Mouse (Mus musculus) ES-Bruce4 (cell line): Measurements from ENCODE around the gene Ttc30b. TPM values are rescaled to one million over a fixed set of nuclear protein-coding genes. Genes with fewer than 3 reads are reported as not detected.
"Not testable (repeated sequence)": the region's sequence is repeated elsewhere in the genome, so short reads cannot be mapped to it uniquely, and the experiment has no call there.

Source experiments
- H3K27ac ChIP-seq: 2 replicates; pipeline ENCODE4 v1.5.1; 2012; ENCODE audit warnings: low read length, inconsistent platforms; ENCODE audit not compliant: insufficient read depth
- H3K27me3 ChIP-seq: 2 replicates; pipeline ENCODE4 v1.6.1; 2012; ENCODE audit warnings: mild to moderate bottlenecking, low read length, inconsistent platforms; ENCODE audit not compliant: control insufficient read depth, poor library complexity, insufficient read depth, severe bottlenecking
- H3K36me3 ChIP-seq: 2 replicates; pipeline ENCODE4 v1.6.1; 2012; ENCODE audit warnings: inconsistent platforms, mild to moderate bottlenecking, low read length, moderate library complexity; ENCODE audit not compliant: control insufficient read depth, poor library complexity, insufficient read depth, severe bottlenecking
- H3K4me1 ChIP-seq: one replicate; pipeline ENCODE4 v1.8.1; 2011; ENCODE audit warnings: low read length; ENCODE audit not compliant: control insufficient read depth, insufficient read depth
- H3K4me3 ChIP-seq: 2 replicates; pipeline ENCODE4 v1.5.1; 2011; ENCODE audit warnings: low read depth, mild to moderate bottlenecking, low read length
- H3K9ac ChIP-seq: 2 replicates; pipeline ENCODE4 v1.6.1; 2012; ENCODE audit warnings: low read depth, mild to moderate bottlenecking, inconsistent platforms; ENCODE audit not compliant: poor library complexity, severe bottlenecking
- H3K9me3 ChIP-seq: replicated peaks from 2 replicates; pipeline ENCODE4 v1.6.1; 2012; ENCODE audit warnings: mild to moderate bottlenecking, low read length, inconsistent platforms; ENCODE audit not compliant: control insufficient read depth, poor library complexity, insufficient read depth, severe bottlenecking
- CTCF ChIP-seq: IDR thresholded peaks from one replicate; pipeline ENCODE4 v1.8.1; 2011; ENCODE audit warnings: low read depth, low read length
- EP300 ChIP-seq: IDR thresholded peaks from 2 replicates; pipeline ENCODE4 v1.6.1; 2011; ENCODE audit warnings: low read depth, low read length; ENCODE audit not compliant: insufficient read depth
- POLR2A ChIP-seq: IDR thresholded peaks from one replicate; pipeline ENCODE4 v1.8.1; 2011; ENCODE audit warnings: low read length; ENCODE audit not compliant: insufficient read depth
- polyA plus RNA-seq: library from polyadenylated mRNA; stranded (reverse); fragments of >200 nt; gene quantifications from 2 replicates; pipeline ENCODE4 v1.2.4, GENCODE M21; 2011; ENCODE audit warnings: low read depth; ENCODE audit not compliant: missing spikeins, insufficient read depth, insufficient read length

Ttc30b gene
- polyA plus RNA-seq, 1 experiment, result 0.87 TPM

- not testable (repeated sequence) for H3K9ac ChIP-seq, H3K36me3 ChIP-seq, H3K27ac ChIP-seq, H3K9me3 ChIP-seq, H3K4me1 ChIP-seq, H3K27me3 ChIP-seq
- H3K4me3 ChIP-seq, result peak within 1 kb of the TSS; percentile 43; the same call in 1 of the 2 replicates
These were observed 39.5 kb upstream of the Ttc30b start, which contains the start of gene Ttc30a2 for GRCm38 (mm10) chr2:75977752-75978368. Gene Ttc30a2 (minus strand): TSS chr2:75978170.

- H3K27me3 ChIP-seq, H3K36me3 ChIP-seq: not testable (repeated sequence)
These were observed 37.7 kb upstream of the Ttc30b start for GRCm38 (mm10) chr2:75976070-75976469.

GRCm38 (mm10) chr2:75974131-75974530 is 35.7 kb upstream of the Ttc30b start:
- H3K27ac ChIP-seq, result no peak overlapping the region
- H3K9me3 ChIP-seq, result no peaks in the 10 kb centered on the region
- H3K4me3 ChIP-seq, result no peak overlapping the region
- no peaks in the 10 kb centered on the region for H3K27me3 ChIP-seq
- H3K36me3 ChIP-seq, result no peaks in the 10 kb centered on the region
- no peaks in the 10 kb centered on the region for H3K4me1 ChIP-seq
- TF ChIP-seq CTCF (no peak), EP300 (no peak), POLR2A (no peak)
- H3K9ac ChIP-seq, result no peak overlapping the region

More at GRCm38 (mm10) chr2:75976070-75976469, 37.7 kb upstream of the Ttc30b start:
- not testable (repeated sequence) for H3K9me3 ChIP-seq, H3K9ac ChIP-seq, H3K27ac ChIP-seq, H3K4me3 ChIP-seq, H3K4me1 ChIP-seq

GRCm38 (mm10) chr2:75964972-75965371 is 26.6 kb upstream of the Ttc30b start:
- H3K4me3 ChIP-seq, result no peak overlapping the region
- peaks cover 5% of the 10 kb centered on the region for H3K4me1 ChIP-seq
- no peaks in the 10 kb centered on the region for H3K9me3 ChIP-seq
- H3K9ac ChIP-seq, result 0 out of 2 replicates have a peak overlapping the region, but pooled peaks have one; percentile 5
- no peaks in the 10 kb centered on the region for H3K27me3 ChIP-seq
- no peak for TF ChIP-seq POLR2A
- TF ChIP-seq EP300, result no peak
- TF ChIP-seq CTCF, result no peak
- no peaks in the 10 kb centered on the region for H3K36me3 ChIP-seq
- H3K27ac ChIP-seq, result no peak overlapping the region

- TF ChIP-seq CTCF (peak; percentile 74), POLR2A (no peak)
- Histone ChIP-seq H3K4me3 (no peak overlapping the region), H3K27ac (no peak overlapping the region), H3K36me3 (no peaks in the 10 kb centered on the region), H3K9me3 (no peaks in the 10 kb centered on the region), H3K9ac (0 out of 2 replicates have a peak overlapping the region, but pooled peaks have one; percentile 5), H3K4me1 (peaks cover 5% of the 10 kb centered on the region), H3K27me3 (no peaks in the 10 kb centered on the region)
These were observed 26.1 kb upstream of the Ttc30b start for GRCm38 (mm10) chr2:75964512-75964911.

GRCm38 (mm10) chr2:75964051-75964450 is 25.7 kb upstream of the Ttc30b start:
- Histone ChIP-seq H3K4me1 (peaks cover 5% of the 10 kb centered on the region), H3K27ac (no peak overlapping the region), H3K9me3 (no peaks in the 10 kb centered on the region), H3K4me3 (no peak overlapping the region), H3K27me3 (no peaks in the 10 kb centered on the region), H3K36me3 (no peaks in the 10 kb centered on the region), H3K9ac (no peak overlapping the region)
- TF ChIP-seq POLR2A (no peak), CTCF (no peak), EP300 (no peak)
